Mouse (Mus musculus): ENCODE results near the gene Qk.

Gene Qk

DNA sequence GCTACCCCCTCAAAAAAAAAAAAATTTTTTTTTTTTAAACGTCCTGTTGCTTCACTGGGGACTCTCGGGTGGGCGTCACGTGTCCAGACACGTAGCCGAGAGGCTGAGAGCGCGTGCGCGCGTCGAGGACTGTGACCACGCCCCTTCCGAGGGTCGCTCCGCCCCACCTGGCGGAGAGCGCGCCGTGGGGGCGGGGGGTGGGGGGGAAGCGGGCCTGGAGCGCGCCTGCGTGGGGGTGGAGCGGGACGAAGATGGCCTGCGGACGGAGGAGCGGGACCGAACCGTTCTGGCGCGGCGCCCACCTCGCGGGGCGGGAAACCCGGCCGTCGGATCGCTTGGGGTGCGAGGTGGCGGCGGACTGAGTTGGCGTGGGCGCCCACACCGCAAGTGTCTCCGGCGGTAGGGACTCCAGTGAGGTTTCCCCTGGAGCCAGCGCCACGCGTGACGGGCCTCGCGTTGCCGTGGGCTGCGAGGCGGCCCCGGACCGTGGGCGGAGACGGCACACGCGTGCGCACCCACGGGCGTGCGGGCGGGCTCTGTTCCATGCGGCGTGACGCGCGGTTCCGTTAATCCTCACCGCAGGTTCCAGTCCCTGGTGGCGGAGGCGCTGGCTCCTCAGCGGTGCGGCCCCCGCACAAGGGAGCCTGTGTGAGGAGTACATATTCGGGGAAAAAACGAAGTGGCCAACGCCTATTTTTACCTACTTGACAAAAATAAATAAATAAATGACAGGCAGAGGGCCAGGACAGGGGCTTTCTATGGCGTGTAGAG lies at the start of gene Qk:
Gene Qk (minus strand): TSS at position 170 of the 771 bp plus-strand sequence.
- peak; percentile 89 to 92 for DNase-seq (ENCODE audit: low spot score in 2 of 2)

DNA sequence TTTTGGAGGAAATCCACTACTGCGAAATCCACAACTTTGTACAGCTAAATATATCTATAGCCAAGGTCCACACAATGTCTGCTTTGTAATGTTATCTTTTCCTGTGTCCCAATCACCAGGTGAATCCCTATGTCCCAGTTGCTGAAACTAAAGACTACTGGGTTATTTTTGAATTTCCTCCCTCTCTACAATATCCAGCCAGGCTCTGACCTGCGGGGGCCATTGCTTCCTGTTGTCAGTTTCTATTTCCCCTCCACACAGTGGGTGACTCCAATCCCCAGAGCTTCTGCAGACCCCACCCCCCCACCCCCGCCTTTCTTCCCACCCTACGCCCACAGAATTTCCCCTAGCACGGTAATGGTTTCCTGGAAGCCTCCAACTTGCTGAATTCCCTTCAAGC lies 47.4 kb upstream of the Qk start:
- DNase-seq (ENCODE audit: low spot score in 2 of 2) = no peak

DNA sequence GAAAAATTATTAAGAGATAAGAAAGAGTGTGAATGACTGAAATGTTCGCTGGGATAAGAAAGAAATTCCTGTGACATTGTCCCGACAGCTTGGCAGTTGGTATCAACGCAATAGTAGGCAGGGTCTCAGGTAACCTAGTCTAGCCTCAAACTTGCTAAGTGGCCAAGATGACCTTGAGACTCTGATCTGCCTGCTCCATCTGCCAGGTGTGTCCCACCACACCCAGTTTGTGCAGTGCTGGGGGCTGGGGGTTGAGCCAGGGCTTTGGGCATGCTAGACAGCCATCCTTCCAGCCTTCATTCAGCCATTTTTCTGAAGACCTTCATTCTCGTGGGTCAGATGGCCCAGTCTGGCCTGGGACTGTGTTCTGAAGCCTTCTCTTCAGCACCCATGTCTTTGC lies 46.9 kb upstream of the Qk start:
- no peak for DNase-seq (ENCODE audit: low spot score in 2 of 2)

DNA sequence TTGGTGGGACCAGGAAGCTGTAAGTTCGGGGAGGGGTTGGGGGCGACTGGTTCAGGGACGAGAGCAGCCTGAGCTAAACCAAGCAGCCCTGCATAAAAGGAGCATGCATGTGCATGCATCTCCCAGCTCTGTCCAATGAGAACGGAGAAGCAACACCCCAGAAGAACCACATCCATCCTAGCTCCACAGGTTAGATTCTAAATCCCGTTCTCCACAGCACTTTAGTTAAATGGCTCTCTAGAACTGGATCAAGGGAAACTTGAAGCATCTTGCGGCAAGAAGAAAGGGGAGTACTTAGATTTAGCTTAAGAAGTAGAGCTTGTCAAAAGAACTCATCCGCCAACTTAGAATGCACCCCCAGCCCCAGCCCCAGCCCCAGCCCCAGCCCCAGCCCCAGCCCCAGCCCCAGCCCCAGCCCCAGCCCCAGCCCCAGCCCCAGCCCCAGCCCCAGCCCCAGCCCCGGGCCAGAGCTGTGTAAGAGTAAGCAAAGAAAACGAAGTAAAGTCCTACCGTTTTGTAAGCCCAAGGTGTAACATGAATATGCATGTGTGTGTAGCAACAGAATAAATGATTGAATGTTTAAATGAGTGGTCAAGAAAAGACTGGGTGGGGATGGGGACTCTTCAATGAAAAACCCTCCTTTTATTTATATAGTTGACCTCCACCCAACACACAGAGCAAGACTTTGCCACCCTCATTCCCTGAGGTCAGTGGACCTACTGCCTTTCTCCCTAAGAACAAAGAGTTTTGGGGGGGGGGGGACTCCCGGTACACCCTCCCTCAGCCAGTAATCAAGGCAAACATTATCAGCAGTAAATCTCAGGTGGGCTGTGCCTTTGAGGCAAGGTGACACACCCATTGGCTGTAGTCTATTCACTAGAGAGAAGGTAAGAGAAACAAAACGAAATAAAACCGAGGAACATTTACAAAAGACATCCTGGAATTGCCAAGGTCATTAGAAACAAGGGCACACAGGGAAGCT lies 46.1 kb upstream of the Qk start:
- no peak for DNase-seq (ENCODE audit: low spot score in 2 of 2)

DNA sequence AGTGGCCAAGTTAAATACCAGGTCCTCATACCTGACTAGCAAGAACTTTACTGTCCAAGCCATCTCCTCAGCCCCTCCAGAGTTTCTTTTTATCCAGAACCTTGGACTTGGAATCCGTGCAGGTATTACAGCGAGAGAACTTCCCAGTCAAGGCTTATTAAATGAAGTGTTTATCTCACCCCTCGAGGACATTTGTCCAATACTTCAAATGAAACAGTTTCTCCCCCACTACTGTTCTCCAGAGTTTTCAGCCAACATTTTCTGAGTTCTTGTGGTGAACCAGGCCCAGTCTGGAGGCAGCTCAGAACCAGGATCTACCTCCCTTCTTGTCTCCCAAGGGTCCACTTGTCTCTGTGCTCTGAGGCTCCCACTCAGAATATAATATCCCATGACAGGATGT lies 43.5 kb upstream of the Qk start:
- no peak for DNase-seq (ENCODE audit: low spot score in 2 of 2)

DNA sequence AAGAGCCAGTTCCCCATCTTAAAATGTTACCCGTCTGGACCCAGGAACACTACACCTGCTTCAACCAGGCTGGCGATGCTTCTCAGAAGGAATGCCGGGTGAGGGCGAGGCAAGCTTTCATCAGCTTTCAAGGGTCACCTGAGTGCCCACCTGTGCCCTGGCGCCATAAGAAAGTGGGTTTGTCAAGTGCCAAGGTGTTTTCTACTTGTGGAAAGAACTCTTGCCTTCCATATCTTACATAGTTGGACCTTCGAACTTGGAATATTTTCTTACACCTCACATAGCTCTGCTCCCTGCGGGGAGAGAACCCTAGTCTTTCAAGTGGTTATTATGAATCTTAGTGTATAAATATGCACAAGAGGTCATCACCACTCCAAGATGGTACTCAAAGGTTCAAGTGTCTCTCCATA lies 42.2 kb upstream of the Qk start:
- no peak for DNase-seq (ENCODE audit: low spot score in 2 of 2)

DNA sequence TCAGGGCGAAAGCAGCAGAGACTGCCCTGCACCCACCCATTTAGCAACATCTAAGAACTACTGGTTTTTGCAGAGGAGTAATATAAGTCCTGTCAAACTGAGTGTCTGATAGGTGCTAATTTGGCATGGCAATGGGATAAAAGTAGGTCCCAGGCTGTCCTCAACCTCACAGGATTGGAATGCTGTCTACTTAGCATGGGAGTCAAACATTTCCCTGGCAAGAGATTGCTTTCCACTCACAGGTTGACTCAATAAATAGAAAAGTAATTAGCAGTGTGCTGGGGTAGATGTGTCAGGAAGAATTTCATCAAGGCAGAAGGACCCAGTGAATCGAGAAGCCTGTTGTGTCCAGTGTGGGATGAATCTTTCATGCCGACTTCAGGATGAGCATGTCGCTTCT lies 41.1 kb upstream of the Qk start:
- no peak for DNase-seq (ENCODE audit: low spot score in 2 of 2)

DNA sequence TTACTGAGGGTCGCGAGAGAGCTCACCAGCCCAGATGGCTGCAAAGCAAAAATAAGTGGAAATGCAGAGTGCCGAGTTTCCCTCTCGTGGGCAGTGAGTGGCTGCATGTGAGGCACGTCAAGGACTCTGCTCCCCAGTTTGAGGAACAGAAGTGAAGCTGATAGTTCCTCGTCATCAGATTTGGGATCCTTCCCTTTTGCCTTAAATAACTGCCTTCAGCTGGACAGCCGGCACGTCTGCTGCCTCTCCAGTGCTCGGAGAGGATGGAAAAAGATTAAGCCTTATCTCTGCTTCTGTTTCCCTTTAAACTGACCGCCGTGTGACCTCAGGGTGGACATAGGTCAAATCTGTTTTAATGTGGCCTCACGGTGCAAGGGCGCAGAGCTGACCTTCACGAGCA lies 39.8 kb upstream of the Qk start:
- peak in 1 of 2 experiments; percentile 41 for DNase-seq (ENCODE audit: low spot score in 2 of 2)

DNA sequence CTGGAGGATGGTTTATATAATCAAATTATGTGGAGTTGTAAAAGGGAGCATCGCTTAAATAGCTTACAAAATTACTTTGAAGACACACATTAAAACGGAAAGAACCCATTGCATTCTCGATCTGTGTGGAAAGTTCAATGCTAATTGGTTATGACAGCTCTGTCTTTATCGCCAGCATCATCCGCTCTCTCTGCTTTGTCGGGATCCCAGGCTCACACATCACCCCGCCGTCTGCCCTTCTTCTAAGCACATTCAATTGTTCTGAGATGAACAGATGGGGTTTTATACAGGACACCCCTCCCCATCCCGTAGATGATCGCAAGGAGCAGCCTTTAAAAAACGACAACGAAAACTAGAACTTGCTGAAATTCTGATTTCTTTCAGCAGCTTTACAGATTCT lies 37.7 kb upstream of the Qk start:
- no peak for DNase-seq (ENCODE audit: low spot score in 2 of 2)

DNA sequence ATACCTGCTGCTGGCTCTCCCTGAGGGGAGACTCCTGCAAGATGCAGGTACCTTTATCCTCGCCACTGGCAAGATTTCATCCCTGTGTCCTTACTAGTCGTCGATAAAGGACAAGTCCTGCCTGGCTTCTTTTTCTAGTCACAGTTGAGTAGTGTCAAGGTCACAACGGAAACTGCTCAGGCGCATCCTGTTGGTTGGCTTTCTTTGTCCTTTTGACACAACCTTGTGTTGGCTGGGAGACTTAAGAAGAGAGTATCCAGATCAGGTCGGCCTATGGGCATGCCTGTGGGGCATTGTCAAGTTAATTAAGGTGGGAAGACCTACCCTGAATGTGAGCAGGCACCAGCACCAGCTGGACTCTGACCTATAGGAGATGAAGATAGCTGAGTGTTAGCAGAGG lies 36.6 kb upstream of the Qk start:
- DNase-seq (ENCODE audit: low spot score in 2 of 2) = no peak

DNA sequence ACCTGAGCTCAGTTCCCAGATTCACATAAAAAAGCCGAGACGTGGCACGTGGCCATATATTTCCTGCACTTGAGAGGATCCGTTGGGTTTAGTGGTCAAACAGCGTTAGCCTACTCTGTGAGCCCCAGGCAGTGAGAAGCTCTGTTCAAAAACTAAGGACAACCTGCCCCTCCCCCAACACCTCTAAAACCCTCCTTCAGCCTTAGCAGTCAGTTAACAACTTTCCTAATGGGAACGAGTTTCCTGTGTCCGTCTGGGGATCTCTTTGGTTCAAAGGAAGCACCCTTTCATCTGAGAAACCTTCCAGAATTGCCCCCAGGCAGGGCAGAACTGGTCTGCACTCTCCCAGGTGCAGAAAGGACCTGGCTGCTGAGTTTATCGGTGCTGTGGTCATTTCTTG lies 36.1 kb upstream of the Qk start:
- DNase-seq (ENCODE audit: low spot score in 2 of 2) = no peak

DNA sequence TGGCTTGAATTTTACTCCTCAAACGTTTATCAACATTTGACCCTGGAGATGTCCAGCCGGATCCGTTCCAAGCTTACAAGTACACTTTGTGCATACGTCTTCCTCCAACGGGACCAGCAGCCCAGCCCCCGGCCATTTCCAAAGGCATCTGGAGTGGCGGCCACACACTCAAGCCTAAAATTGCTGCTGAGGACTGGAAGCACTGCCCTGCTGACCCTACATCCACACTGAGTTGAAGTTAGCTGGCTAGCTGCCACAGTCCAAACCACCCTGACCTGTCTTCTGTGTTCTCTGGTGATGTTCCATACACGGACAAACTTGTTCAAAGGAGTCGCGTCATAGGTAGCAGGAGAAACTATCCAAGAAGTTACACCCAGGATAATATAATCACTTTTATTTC lies 18.6 kb upstream of the Qk start:
- DNase-seq (ENCODE audit: low spot score in 2 of 2) = no peak

DNA sequence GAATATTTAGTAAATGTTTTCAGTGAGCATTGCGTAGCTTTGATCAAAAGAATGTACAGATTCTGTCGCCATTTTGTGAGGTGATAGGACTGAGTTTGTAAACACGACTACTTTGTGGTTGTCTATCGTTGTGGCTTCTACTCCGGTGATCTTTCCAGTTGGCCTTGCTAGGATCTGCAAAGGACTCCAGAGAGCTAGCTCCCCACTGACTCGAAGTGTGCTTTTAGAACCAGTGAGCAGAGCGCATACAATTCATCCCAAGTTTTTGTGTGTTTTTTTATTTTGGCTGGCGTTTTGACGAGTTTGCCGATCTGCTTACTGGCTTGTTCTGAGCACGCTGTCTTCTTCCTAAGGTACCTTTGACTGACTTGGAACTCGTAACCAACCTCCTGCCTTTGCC lies 16.9 kb upstream of the Qk start:
- DNase-seq (ENCODE audit: low spot score in 2 of 2) = no peak

DNA sequence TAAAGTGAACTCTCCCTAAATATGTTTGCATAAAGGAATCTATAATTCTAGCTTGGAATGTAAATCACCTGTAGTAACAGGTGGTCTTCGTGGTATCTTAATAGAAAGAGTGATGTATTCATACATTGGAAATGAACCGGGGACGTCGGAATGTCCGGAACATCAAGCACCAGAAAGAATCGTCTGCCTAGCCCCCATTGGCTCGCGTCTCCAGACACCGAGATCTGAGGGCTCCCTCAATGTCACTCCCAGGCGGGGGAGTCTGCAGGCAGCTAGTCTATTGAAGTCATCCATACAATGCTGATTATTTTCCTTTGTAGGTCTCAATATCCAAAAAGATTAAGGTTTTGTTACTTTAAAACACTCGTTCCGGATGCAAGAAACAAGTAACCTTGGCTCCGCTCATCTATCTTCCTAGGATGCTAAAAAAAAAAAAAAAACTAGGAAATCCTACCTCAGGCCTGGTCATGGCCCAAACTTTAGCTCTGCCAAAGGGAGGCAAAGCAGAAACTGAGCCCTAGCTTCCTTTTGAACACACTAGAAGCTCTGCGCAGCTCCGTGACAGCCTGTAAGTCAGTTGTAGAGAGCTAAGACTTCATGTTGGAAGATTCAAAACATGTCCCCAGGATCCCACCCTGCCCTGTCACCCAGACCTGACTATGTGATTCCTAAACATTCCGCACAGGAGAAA lies 16.3 kb upstream of the Qk start:
- no peak for DNase-seq (ENCODE audit: low spot score in 2 of 2)

DNA sequence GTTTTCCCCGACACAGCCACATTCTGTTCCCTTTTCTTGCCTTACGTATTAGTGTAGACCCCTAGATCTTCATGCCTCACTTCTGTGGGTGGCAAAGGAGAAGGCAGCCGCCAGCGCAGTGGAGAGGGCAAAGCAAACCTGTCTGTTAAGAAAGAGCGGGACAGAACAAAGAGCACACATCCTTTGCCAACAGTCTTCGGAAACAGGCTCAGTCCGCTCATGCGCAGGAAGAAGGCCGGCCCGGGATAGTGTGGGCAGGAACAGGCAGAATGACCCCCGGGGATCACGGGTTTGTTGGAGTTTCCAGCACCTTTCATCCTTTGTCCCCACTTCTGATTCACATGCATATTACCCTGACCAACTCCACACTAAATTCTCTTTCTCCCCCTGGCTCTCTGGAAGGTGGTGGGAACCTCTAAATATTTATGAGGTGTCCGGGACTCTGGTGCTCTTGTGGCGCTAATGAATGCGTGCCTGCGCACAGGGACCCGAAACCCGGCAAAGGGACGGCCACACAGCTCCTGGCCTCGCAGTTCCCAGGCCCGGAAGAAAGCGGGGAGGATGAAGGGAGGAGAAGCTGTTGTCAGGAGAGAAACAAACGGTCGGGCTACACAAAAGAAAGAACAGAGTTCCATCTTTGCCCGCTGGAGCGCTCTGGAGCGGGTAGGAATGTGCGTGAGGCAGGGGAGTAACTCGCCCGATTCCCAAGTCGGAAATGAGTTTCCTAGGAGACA lies 15.5 kb upstream of the Qk start:
- peak; percentile 73 to 80 for DNase-seq (ENCODE audit: low spot score in 2 of 2)

DNA sequence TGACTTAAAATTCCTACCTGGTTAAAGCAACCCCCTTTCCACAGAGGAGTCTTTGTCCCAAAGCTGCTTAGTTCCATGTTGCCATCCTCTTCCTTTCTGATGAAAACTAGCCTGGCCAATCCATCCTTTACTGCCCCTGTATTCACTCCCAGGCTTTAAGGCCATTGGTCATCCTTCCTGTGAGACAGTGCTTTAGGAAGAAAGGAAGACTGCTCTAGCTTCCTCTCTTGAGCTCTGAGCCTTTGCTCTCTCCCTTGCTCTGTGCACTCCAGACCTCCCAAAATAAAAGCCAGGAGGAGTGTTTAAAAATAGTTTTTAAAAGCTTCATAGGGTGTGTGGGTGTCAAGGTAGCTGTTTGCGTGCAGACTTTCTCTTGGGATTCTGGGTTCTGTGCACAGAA lies 14.8 kb upstream of the Qk start:
- no peak for DNase-seq (ENCODE audit: low spot score in 2 of 2)

DNA sequence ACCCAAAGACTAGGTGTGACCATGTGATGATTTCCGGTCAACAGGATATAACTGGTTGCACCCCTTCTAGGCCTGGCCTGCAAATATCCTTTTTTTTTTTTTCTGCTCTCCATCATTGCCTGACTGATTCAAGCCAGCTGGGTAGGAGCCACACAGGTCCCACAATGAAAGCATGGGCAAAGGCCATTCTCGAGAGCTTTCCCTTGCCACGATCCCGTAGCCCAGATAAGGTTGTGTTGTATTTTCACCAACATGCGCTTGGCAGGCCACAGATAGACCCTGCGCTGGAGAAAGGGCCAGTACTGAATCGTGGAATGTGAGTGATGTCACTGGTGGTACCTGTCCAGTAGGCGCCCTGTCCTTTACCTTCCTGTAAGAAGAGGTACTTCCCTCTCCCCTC lies 13.7 kb upstream of the Qk start:
- no peak for DNase-seq (ENCODE audit: low spot score in 2 of 2)

DNA sequence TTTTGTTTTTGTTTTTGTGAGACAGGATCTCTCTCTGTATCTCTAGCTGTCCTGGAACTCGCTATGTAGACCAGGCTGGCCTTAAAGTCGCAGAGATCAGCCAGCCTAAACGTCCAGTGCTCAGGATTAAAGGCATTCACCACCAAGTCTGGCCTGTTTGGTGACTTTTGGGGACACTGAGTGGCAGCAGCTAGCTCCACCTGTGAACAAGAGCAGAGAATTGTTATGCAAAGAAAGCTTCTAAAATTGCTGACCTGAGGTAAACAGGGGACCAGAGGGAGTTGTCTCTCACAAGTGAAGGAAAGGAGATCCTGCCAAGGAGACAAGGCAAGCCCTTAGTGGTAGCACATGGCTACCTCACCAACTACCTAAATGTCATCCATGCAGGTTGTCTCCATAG lies 12.5 kb upstream of the Qk start:
- no peak for DNase-seq (ENCODE audit: low spot score in 2 of 2)

DNA sequence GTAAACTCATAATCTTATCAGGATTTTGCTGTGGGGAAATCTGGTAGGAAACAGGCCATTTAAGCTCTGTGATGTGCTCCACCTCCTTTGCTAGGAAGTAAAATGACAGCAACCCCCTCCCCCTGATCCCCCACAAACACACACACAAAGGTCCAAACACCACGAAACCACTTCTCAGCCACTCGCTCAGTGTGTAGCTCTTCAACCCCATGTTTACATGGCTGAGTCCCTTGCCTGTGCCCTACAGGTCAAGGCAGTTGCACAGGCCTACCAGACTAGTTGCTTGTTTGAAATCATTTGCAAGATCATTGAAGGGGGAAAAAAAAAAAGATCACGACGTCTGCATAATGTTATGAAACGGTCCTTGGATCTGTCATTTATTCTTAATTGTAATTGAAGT lies 9.8 kb upstream of the Qk start:
- no peak for DNase-seq (ENCODE audit: low spot score in 2 of 2)

DNA sequence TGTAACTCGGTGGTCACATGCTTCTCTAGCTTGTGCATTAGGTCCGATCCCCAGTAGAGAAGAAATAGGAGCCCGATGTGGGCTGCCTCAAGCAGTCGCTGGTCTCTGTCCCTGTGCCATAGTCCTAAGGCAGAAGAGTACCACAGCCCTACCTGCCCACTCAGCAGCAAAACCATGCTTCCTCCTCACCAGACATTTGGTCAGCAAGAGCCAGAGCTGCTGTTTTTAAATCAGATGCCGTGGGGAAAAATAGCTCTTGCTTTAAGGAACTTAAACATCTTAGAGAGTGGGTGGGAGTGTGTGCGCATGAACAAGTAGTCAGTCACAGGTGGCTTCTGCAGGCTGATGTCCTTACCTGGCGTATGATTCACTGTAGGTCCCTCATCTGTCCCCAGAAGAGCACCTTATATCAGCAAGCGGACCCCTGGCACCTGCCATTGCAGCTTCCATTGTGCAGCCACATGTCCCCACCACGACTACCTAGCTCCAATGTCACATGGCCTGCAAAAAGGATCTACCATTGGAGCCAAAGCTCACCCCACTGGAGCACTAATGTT lies 9.0 kb upstream of the Qk start:
- peak in 1 of 2 experiments; percentile 43 for DNase-seq (ENCODE audit: low spot score in 2 of 2)

DNA sequence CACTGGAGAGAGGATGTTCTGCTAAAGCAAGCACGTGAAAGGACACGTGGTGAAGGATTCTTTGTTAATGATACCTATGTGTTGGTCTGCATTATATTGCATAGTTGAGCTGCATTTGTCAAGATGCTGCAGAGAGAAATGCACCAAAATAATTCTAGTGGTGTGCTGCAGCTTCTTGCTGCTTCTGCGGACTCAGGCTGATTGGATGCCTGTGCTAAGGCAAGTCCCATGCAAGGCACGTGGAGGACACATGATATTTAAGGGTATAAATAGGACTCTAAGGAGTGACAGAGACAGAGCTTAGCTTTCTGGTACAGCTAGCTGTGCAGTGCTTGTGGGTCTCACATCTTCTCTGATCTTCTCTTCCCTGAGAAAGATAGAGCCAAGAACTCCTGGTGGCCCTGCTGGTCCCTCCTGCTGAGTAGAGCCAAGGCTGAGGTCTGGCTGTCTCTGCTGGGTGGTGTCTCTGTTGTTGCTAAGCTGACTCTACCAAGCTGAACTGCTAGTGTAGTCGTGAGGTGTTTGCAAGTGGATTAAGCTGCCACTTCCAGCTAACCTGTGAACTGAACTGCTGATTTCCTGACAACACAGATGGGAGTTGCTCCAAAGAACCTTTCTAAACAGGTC lies 8.0 kb upstream of the Qk start:
- no peak for DNase-seq (ENCODE audit: low spot score in 2 of 2)

Measured in frontal cortex, postnatal 10 days (tissue).